Mouse (Mus musculus): ENCODE results near the gene Creb3.
"Not testable (repeated sequence)": the region's sequence is repeated elsewhere in the genome, so short reads cannot be mapped to it uniquely, and the experiment has no call there.

Gene Creb3

GRCm38 (mm10) chr4:43561997-43562768, at the start of gene Creb3, which contains the start of gene Tln1:
Gene Creb3, plus strand, starts transcription at chr4:43562332.
Gene Tln1, minus strand, starts transcription at chr4:43562691.
- DNase-seq = peak; percentile 88 to 90

GRCm38 (mm10) chr4:43512653-43513052, 49.5 kb upstream of the Creb3 start:
- DNase-seq = no peak

- no peak for DNase-seq
Measured at GRCm38 (mm10) chr4:43513300-43513699, 48.8 kb upstream of the Creb3 start.

- no peak for DNase-seq
Measured at GRCm38 (mm10) chr4:43513791-43514190, 48.3 kb upstream of the Creb3 start.

- DNase-seq = no peak
Measured at GRCm38 (mm10) chr4:43515764-43516708, 46.1 kb upstream of the Creb3 start.

GRCm38 (mm10) chr4:43519551-43519950, 42.6 kb upstream of the Creb3 start:
- DNase-seq = no peak

- DNase-seq = peak; percentile 71 to 90
Measured at GRCm38 (mm10) chr4:43519956-43520355, 42.2 kb upstream of the Creb3 start.

- no peak for DNase-seq
Measured at GRCm38 (mm10) chr4:43527880-43528279, 34.3 kb upstream of the Creb3 start.

GRCm38 (mm10) chr4:43528487-43528886, 33.6 kb upstream of the Creb3 start:
- DNase-seq = no peak

- DNase-seq = no peak
Measured at GRCm38 (mm10) chr4:43530081-43530501, 32.0 kb upstream of the Creb3 start.

GRCm38 (mm10) chr4:43530581-43530980, 31.6 kb upstream of the Creb3 start:
- peak; percentile 55 to 80 for DNase-seq

- no peak for DNase-seq
Measured at GRCm38 (mm10) chr4:43533270-43533669, 28.9 kb upstream of the Creb3 start.

GRCm38 (mm10) chr4:43535628-43536027, 26.5 kb upstream of the Creb3 start:
- DNase-seq = no peak

GRCm38 (mm10) chr4:43536031-43536430, 26.1 kb upstream of the Creb3 start:
- DNase-seq = no peak

- no peak for DNase-seq
Measured at GRCm38 (mm10) chr4:43542044-43542443, 20.1 kb upstream of the Creb3 start.

GRCm38 (mm10) chr4:43546375-43547047, 15.6 kb upstream of the Creb3 start:
- no peak for DNase-seq

- no peak for DNase-seq
Measured at GRCm38 (mm10) chr4:43547160-43547559, 15.0 kb upstream of the Creb3 start.

- no peak for DNase-seq
Measured at GRCm38 (mm10) chr4:43549055-43549454, 13.1 kb upstream of the Creb3 start.

- not testable (repeated sequence) for DNase-seq
Measured at GRCm38 (mm10) chr4:43551854-43552253, 10.3 kb upstream of the Creb3 start.

GRCm38 (mm10) chr4:43552437-43552836, 9.7 kb upstream of the Creb3 start:
- DNase-seq = no peak

GRCm38 (mm10) chr4:43553891-43554290, 8.2 kb upstream of the Creb3 start:
- DNase-seq = no peak

GRCm38 (mm10) chr4:43555926-43556325, 6.2 kb upstream of the Creb3 start:
- DNase-seq = no peak

GRCm38 (mm10) chr4:43558028-43558630, 4.0 kb upstream of the Creb3 start:
- no peak for DNase-seq

All from spleen, adult 18-20 months (tissue).